Mouse (Mus musculus) MEL (cell line): Measurements from ENCODE around the gene Morn3. TPM values are rescaled to one million over a fixed set of nuclear protein-coding genes. Genes with fewer than 3 reads are reported as not detected.

ENCODE experiments used
- DNase-seq: peaks from one replicate; pipeline ENCODE4 v3.0.0; 2011; ENCODE audit warnings: low read depth, low spot score
- H3K27ac ChIP-seq: 2 replicates; pipeline ENCODE4 v1.5.1; 2012; ENCODE audit warnings: low read depth, mild to moderate bottlenecking, control low read depth, low read length, moderate library complexity; ENCODE audit not compliant: control insufficient read depth
- H3K27me3 ChIP-seq, 2 experiments: fragments of 150-350 bp in 1 of 2; sonication (generic) in 1 of 2; 2 replicates each; pipeline ENCODE4 v1.6.1; 2012; ENCODE audit warnings: low read length in 2 of 2, mild to moderate bottlenecking in 2 of 2, improper control_type of control experiment in 1 of 2, moderate library complexity in 1 of 2; ENCODE audit not compliant: insufficient read depth in 2 of 2, control insufficient read depth in 1 of 2
- H3K36me3 ChIP-seq, 2 experiments: 2 replicates each; pipeline ENCODE4 v1.6.1; 2012 to 2014; ENCODE audit warnings: low read length in 2 of 2, improper control_type of control experiment in 1 of 2, inconsistent platforms in 1 of 2, mild to moderate bottlenecking in 1 of 2; ENCODE audit not compliant: insufficient read depth in 2 of 2, control insufficient read depth in 1 of 2
- H3K4me1 ChIP-seq, 2 experiments: fragments of 150-350 bp in 1 of 2; sonication (generic) in 1 of 2; 2 replicates each; pipeline ENCODE4 v1.6.1; 2012; ENCODE audit warnings: low read length in 2 of 2, improper control_type of control experiment in 1 of 2, mild to moderate bottlenecking in 1 of 2; ENCODE audit not compliant: insufficient read depth in 2 of 2, control insufficient read depth in 1 of 2
- H3K4me3 ChIP-seq, 2 experiments: fragments of 150-350 bp in 1 of 2; sonication (generic) in 1 of 2; 2 replicates each; pipeline ENCODE4 v1.5.1; 2012; ENCODE audit warnings: low read depth in 2 of 2, low read length in 2 of 2, mild to moderate bottlenecking in 2 of 2, moderate library complexity in 2 of 2, control low read depth in 1 of 2, improper control_type of control experiment in 1 of 2; ENCODE audit not compliant: control insufficient read depth in 1 of 2, insufficient read depth in 1 of 2
- H3K79me2 ChIP-seq: 2 replicates; pipeline ENCODE4 v1.6.1; 2012; ENCODE audit warnings: mild to moderate bottlenecking, low read length, moderate library complexity; ENCODE audit not compliant: control insufficient read depth, poor library complexity, insufficient read depth
- H3K9ac ChIP-seq: 2 replicates; pipeline ENCODE4 v1.6.1; 2012; ENCODE audit warnings: low read depth, mild to moderate bottlenecking, control low read depth, low read length, moderate library complexity; ENCODE audit not compliant: control insufficient read depth, poor library complexity, severe bottlenecking
- H3K9me3 ChIP-seq: fragments of 150-350 bp; sonication (generic); replicated peaks from 2 replicates; pipeline ENCODE4 v1.6.1; 2012; ENCODE audit warnings: mild to moderate bottlenecking, low read length, improper control_type of control experiment, moderate library complexity; ENCODE audit not compliant: insufficient read depth
- CHD1 ChIP-seq: IDR thresholded peaks from 2 replicates; pipeline ENCODE4 v1.6.1; 2012; ENCODE audit warnings: low read depth, mild to moderate bottlenecking, inconsistent platforms, low read length, improper control_type of control experiment
- CHD2 ChIP-seq: IDR thresholded peaks from 2 replicates; pipeline ENCODE4 v1.6.1; 2011; ENCODE audit warnings: low read length, improper control_type of control experiment
- CTCF ChIP-seq, 3 experiments: IDR thresholded peaks in 2 of 3; conservative IDR thresholded peaks in 1 of 3; 2 replicates each; pipeline ENCODE4 v1.5.1; 2011 to 2012; ENCODE audit warnings: low read length in 3 of 3, low read depth in 2 of 3, mild to moderate bottlenecking in 2 of 3, improper control_type of control experiment in 1 of 3, inconsistent platforms in 1 of 3, mixed read lengths in 1 of 3, moderate library complexity in 1 of 3; ENCODE audit not compliant: control insufficient read depth in 1 of 3, insufficient read depth in 1 of 3, poor library complexity in 1 of 3, severe bottlenecking in 1 of 3
- E2F4 ChIP-seq: IDR thresholded peaks from 2 replicates; pipeline ENCODE4 v1.6.1; 2011; ENCODE audit warnings: low read depth, low read length, improper control_type of control experiment, borderline replicate concordance
- ELF1 ChIP-seq: IDR thresholded peaks from 2 replicates; pipeline ENCODE4 v1.6.1; 2014; ENCODE audit warnings: low read depth, mild to moderate bottlenecking, inconsistent platforms, low read length, improper control_type of control experiment, moderate library complexity
- EP300 ChIP-seq, 2 experiments: IDR thresholded peaks; 2 replicates each; pipeline ENCODE4 v1.6.1; 2011; ENCODE audit warnings: improper control_type of control experiment in 2 of 2, low read length in 2 of 2, low read depth in 1 of 2, mild to moderate bottlenecking in 1 of 2
- ETS1 ChIP-seq: IDR thresholded peaks from 2 replicates; pipeline ENCODE4 v1.6.1; 2012; ENCODE audit warnings: low read depth, mild to moderate bottlenecking, inconsistent platforms, low read length, improper control_type of control experiment, moderate library complexity
- GABPA ChIP-seq: IDR thresholded peaks from 2 replicates; pipeline ENCODE4 v1.6.1; 2012; ENCODE audit warnings: low read depth, mild to moderate bottlenecking, inconsistent platforms, low read length, improper control_type of control experiment, moderate library complexity
- GATA1 ChIP-seq: IDR thresholded peaks from 2 replicates; pipeline ENCODE4 v1.6.1; 2011; ENCODE audit warnings: low read depth, low read length, improper control_type of control experiment
- HCFC1 ChIP-seq: IDR thresholded peaks from 2 replicates; pipeline ENCODE4 v1.6.1; 2012; ENCODE audit warnings: low read depth, mild to moderate bottlenecking, inconsistent platforms, low read length, improper control_type of control experiment, moderate library complexity
- KAT2A ChIP-seq: conservative IDR thresholded peaks from 2 replicates; pipeline ENCODE4 v1.6.1; 2012; ENCODE audit warnings: low read depth, low read length, improper control_type of control experiment, inconsistent platforms
- MAZ ChIP-seq: IDR thresholded peaks from 2 replicates; pipeline ENCODE4 v1.6.1; 2012; ENCODE audit warnings: low read depth, mild to moderate bottlenecking, inconsistent platforms, low read length, improper control_type of control experiment
- MXI1 ChIP-seq: IDR thresholded peaks from 2 replicates; pipeline ENCODE4 v1.6.1; 2011; ENCODE audit warnings: mild to moderate bottlenecking, low read depth, low read length, improper control_type of control experiment
- MYB ChIP-seq: IDR thresholded peaks from 2 replicates; pipeline ENCODE4 v1.6.1; 2011; ENCODE audit warnings: mild to moderate bottlenecking, low read depth, low read length, improper control_type of control experiment
- NELFE ChIP-seq: IDR thresholded peaks from 2 replicates; pipeline ENCODE4 v1.6.1; 2011; ENCODE audit warnings: low read depth, low read length, improper control_type of control experiment
- NRF1 ChIP-seq: IDR thresholded peaks from 2 replicates; pipeline ENCODE4 v1.6.1; 2014; ENCODE audit warnings: low read depth, mild to moderate bottlenecking, inconsistent platforms, low read length, improper control_type of control experiment, moderate library complexity; ENCODE audit not compliant: poor library complexity, insufficient read depth, severe bottlenecking
- POLR2A ChIP-seq, 2 experiments: IDR thresholded peaks; 2 replicates each; pipeline ENCODE4 v1.6.1; 2011 to 2012; ENCODE audit warnings: low read length in 2 of 2, mild to moderate bottlenecking in 2 of 2, control low read depth in 1 of 2, improper control_type of control experiment in 1 of 2, low read depth in 1 of 2, moderate library complexity in 1 of 2; ENCODE audit not compliant: control insufficient read depth in 1 of 2, insufficient read depth in 1 of 2, poor library complexity in 1 of 2
- RAD21 ChIP-seq: IDR thresholded peaks from 2 replicates; pipeline ENCODE4 v1.6.1; 2011; ENCODE audit warnings: mild to moderate bottlenecking, low read depth, low read length, improper control_type of control experiment
- SIN3A ChIP-seq: IDR thresholded peaks from 2 replicates; pipeline ENCODE4 v1.6.1; 2012; ENCODE audit warnings: low read length, improper control_type of control experiment, inconsistent platforms
- SMC3 ChIP-seq: IDR thresholded peaks from 2 replicates; pipeline ENCODE4 v1.6.1; 2011; ENCODE audit warnings: low read depth, low read length, improper control_type of control experiment
- TAL1 ChIP-seq: IDR thresholded peaks from 2 replicates; pipeline ENCODE4 v1.6.1; 2012; ENCODE audit warnings: mild to moderate bottlenecking, inconsistent platforms, low read length, moderate library complexity, mixed read lengths
- TBP ChIP-seq: IDR thresholded peaks from 2 replicates; pipeline ENCODE4 v1.8.0; 2011; ENCODE audit warnings: low read depth, low read length, improper control_type of control experiment
- TCF12 ChIP-seq: IDR thresholded peaks from 2 replicates; pipeline ENCODE4 v1.6.1; 2014; ENCODE audit warnings: low read depth, mild to moderate bottlenecking, inconsistent platforms, low read length, improper control_type of control experiment, moderate library complexity
- UBTF ChIP-seq: IDR thresholded peaks from 2 replicates; pipeline ENCODE4 v1.6.1; 2012; ENCODE audit warnings: low read depth, mild to moderate bottlenecking, inconsistent platforms, low read length, improper control_type of control experiment, moderate library complexity, borderline replicate concordance; ENCODE audit not compliant: insufficient read depth
- USF1 ChIP-seq: IDR thresholded peaks from 2 replicates; pipeline ENCODE4 v1.6.1; 2014; ENCODE audit warnings: low read depth, mild to moderate bottlenecking, inconsistent platforms, low read length, improper control_type of control experiment, moderate library complexity
- ZC3H11A ChIP-seq: IDR thresholded peaks from 2 replicates; pipeline ENCODE4 v1.6.1; 2012; ENCODE audit warnings: low read depth, mild to moderate bottlenecking, inconsistent platforms, low read length, improper control_type of control experiment
- ZKSCAN1 ChIP-seq: IDR thresholded peaks from 2 replicates; pipeline ENCODE4 v1.6.1; 2012; ENCODE audit warnings: low read depth, mild to moderate bottlenecking, inconsistent platforms, low read length, improper control_type of control experiment, moderate library complexity
- ZMIZ1 ChIP-seq: IDR thresholded peaks from 2 replicates; pipeline ENCODE4 v1.6.1; 2012; ENCODE audit warnings: low read depth, mild to moderate bottlenecking, inconsistent platforms, low read length, improper control_type of control experiment, moderate library complexity
- ZNF384 ChIP-seq: IDR thresholded peaks from 2 replicates; pipeline ENCODE4 v1.6.1; 2012; ENCODE audit warnings: low read depth, mild to moderate bottlenecking, inconsistent platforms, low read length, improper control_type of control experiment
- polyA plus RNA-seq, 2 experiments: library from polyadenylated mRNA; stranded (reverse) in 1 of 2; unstranded in 1 of 2; fragments of >175 nt in 1 of 2; fragments of >200 nt in 1 of 2; gene quantifications; 2 replicates each; pipeline versions ENCODE4 v1.2.1 to v1.2.4; 2012; ENCODE audit warnings: low replicate concordance in 2 of 2, low read depth in 1 of 2; ENCODE audit not compliant: insufficient read length in 2 of 2, insufficient read depth in 1 of 2, missing spikeins in 1 of 2
- total RNA-seq: library from RNA; depleted of rRNA; stranded (reverse); fragments of 300-350 nt; gene quantifications from 2 replicates; pipeline ENCODE4 v1.2.3, GENCODE M21; 2012

Gene Morn3
- total and polyA plus RNA-seq, 3 experiments = not detected

GRCm38 (mm10) chr5:123076419-123077281 is 29.8 kb upstream of the Morn3 start (continued):
- TF ChIP-seq UBTF (no peak), ZC3H11A (no peak), MYB (no peak), MAZ (no peak), NRF1 (no peak), TAL1 (peak; percentile 53), ETS1 (peak; percentile 80), KAT2A (no peak), TBP (no peak), ZKSCAN1 (no peak)

- no peaks in the 10 kb centered on the region; the same call in 1 of the 2 replicates for H3K79me2 ChIP-seq
- H3K9ac ChIP-seq = peak overlapping the region; percentile 64
- H3K27me3 ChIP-seq = no peaks in the 10 kb centered on the region
- peaks cover 6 to 19% of the 10 kb centered on the region in 2 experiments; a peak in 3 of 4 replicates for H3K4me1 ChIP-seq
- H3K9me3 ChIP-seq = no peaks in the 10 kb centered on the region
- H3K36me3 ChIP-seq = peaks cover 0 to 7% of the 10 kb centered on the region in 2 experiments; a peak in 1 of 4 replicates
- peak overlapping the region; percentile 33 for H3K27ac ChIP-seq
- peak; percentile 94 for DNase-seq
- H3K4me3 ChIP-seq = peak overlapping the region; percentile 59 to 99
- peak; percentile 60; the same call in 1 of the 2 replicates for TF ChIP-seq E2F4
- TF ChIP-seq NELFE = peak; percentile 94
- peak; percentile 49; the same call in 1 of the 2 replicates for TF ChIP-seq ELF1
- TF ChIP-seq GABPA = no peak
- TF ChIP-seq MAZ = peak; percentile 89; the same call in 1 of the 2 replicates
- no peak for TF ChIP-seq SMC3
- no peak for TF ChIP-seq RAD21
- no peak for TF ChIP-seq GATA1
- peak; percentile 96 for TF ChIP-seq MXI1
- no peak for TF ChIP-seq ZKSCAN1
- TF ChIP-seq UBTF = no peak
- TF ChIP-seq ZMIZ1 = peak; percentile 93
- no peak for TF ChIP-seq ZNF384
- peak; percentile 72 for TF ChIP-seq HCFC1
- peak; percentile 72 to 95; a peak in 2 of 4 replicates for TF ChIP-seq POLR2A (IDR thresholded peaks at IDR 0.05; ENCODE audit: control insufficient read depth in 1 of 2, insufficient read depth in 1 of 2, low read depth in 1 of 2, low read length in 2 of 2, poor library complexity in 1 of 2)
- peak; percentile 74 for TF ChIP-seq USF1
- no peak for TF ChIP-seq MYB
- peak; percentile 85 for TF ChIP-seq ETS1
- no peak for TF ChIP-seq ZC3H11A
- peak; percentile 60 for TF ChIP-seq TCF12
- TF ChIP-seq CHD1 = no peak
- no peak for TF ChIP-seq CHD2
- TF ChIP-seq SIN3A = peak; percentile 90
- TF ChIP-seq TBP = peak; percentile 75
- peak; percentile 99 for TF ChIP-seq NRF1
- no peak for TF ChIP-seq TAL1
- no peak for TF ChIP-seq CTCF (IDR thresholded peaks at IDR 0.05 in 2 of 3, conservative IDR thresholded peaks at IDR 0.05 in 1 of 3; ENCODE audit: control insufficient read depth in 1 of 3, insufficient read depth in 1 of 3, low read depth in 2 of 3, low read length in 3 of 3, poor library complexity in 1 of 3, severe bottlenecking in 1 of 3)
- peak in 1 of 2 experiments; percentile 27; a peak in 1 of 4 replicates for TF ChIP-seq EP300 (IDR thresholded peaks at IDR 0.05; ENCODE audit: low read depth in 1 of 2, low read length in 2 of 2)
Observed at GRCm38 (mm10) chr5:123075576-123076418, 29.0 kb upstream of the Morn3 start.
